Mouse (Mus musculus): ENCODE results near the gene Cops7a. TPM values are rescaled to one million over a fixed set of nuclear protein-coding genes. Genes with fewer than 3 reads are reported as not detected.

Gene Cops7a
- polyA plus RNA-seq (2015; fragmentation: Nextera tagmentation; extraction: Ambion mirVana), result 89.9 and 95.2 TPM in 2 replicates

- peak within 1 kb of the TSS; percentile 91 for H3K9ac ChIP-seq (replicated peaks)
- H3K4me1 ChIP-seq (replicated peaks), result peaks cover 18% of the 10 kb centered on the region
- H3K36me3 ChIP-seq, result peaks cover 30% of the 10 kb centered on the region
- no peaks in the 10 kb centered on the region for H3K9me3 ChIP-seq
- no peaks in the 10 kb centered on the region for H3K27me3 ChIP-seq
- peak; percentile 97 for ATAC-seq
- under 1% methylated on average over 68 of the region's 68 CpGs for WGBS
- peak within 1 kb of the TSS; percentile 93 for H3K27ac ChIP-seq
- H3K4me2 ChIP-seq (replicated peaks), result peak within 1 kb of the TSS; percentile 71
- H3K4me3 ChIP-seq (replicated peaks), result peak within 1 kb of the TSS; percentile 75
Measured at GRCm38 (mm10) chr6:124965088-124965719, at the start of gene Cops7a. Cops7a (minus strand) TSS chr6:124965538.

- Histone ChIP-seq H3K9me3 (no peaks in the 10 kb centered on the region), H3K27me3 (no peaks in the 10 kb centered on the region), H3K4me2 (replicated peaks) (peak overlapping the region; percentile 93), H3K36me3 (peaks cover 33% of the 10 kb centered on the region), H3K4me1 (replicated peaks) (peaks cover 48% of the 10 kb centered on the region), H3K4me3 (replicated peaks) (peak overlapping the region; percentile 77), H3K27ac (peak overlapping the region; percentile 98), H3K9ac (replicated peaks) (peak overlapping the region; percentile 93)
- peak; percentile 84 for ATAC-seq
- WGBS, result under 1% methylated on average over 48 of the region's 78 CpGs
Measured at GRCm38 (mm10) chr6:125009181-125010073, 44.1 kb upstream of the Cops7a start.

GRCm38 (mm10) chr6:125009129-125009180 lies 43.6 kb upstream of the Cops7a start, which contains the start of gene Zfp384:
Zfp384 (plus strand) TSS chr6:125009145.
- ATAC-seq, result no peak
- Histone ChIP-seq H3K9me3 (no peaks in the 10 kb centered on the region), H3K27ac (peak within 1 kb of the TSS; percentile 98), H3K4me2 (replicated peaks) (peak within 1 kb of the TSS; percentile 93), H3K4me3 (replicated peaks) (peak within 1 kb of the TSS; percentile 77), H3K9ac (replicated peaks) (peak within 1 kb of the TSS; percentile 93), H3K27me3 (no peaks in the 10 kb centered on the region), H3K4me1 (replicated peaks) (peaks cover 53% of the 10 kb centered on the region), H3K36me3 (peaks cover 28% of the 10 kb centered on the region)
- 0% methylated on average over 3 of the region's 3 CpGs for WGBS

GRCm38 (mm10) chr6:125008586-125009128 lies 43.3 kb upstream of the Cops7a start:
- peak overlapping the region; percentile 62 for H3K4me2 ChIP-seq (replicated peaks)
- H3K27me3 ChIP-seq, result peaks cover under 1% of the 10 kb centered on the region; the same call in 1 of the 2 replicates
- peaks cover 26% of the 10 kb centered on the region for H3K36me3 ChIP-seq
- under 1% methylated on average over 34 of the region's 34 CpGs for WGBS
- H3K4me1 ChIP-seq (replicated peaks), result peaks cover 56% of the 10 kb centered on the region
- peak overlapping the region; percentile 98 for H3K27ac ChIP-seq
- H3K4me3 ChIP-seq (replicated peaks), result peak overlapping the region; percentile 77
- no peaks in the 10 kb centered on the region for H3K9me3 ChIP-seq
- peak overlapping the region; percentile 93 for H3K9ac ChIP-seq (replicated peaks)
- peak; percentile 99 for ATAC-seq

- Histone ChIP-seq H3K4me2 (replicated peaks) (peak overlapping the region; percentile 62), H3K27me3 (peaks cover 4% of the 10 kb centered on the region; the same call in 1 of the 2 replicates), H3K4me1 (replicated peaks) (peaks cover 58% of the 10 kb centered on the region), H3K9me3 (no peaks in the 10 kb centered on the region), H3K27ac (peak overlapping the region; percentile 98), H3K4me3 (replicated peaks) (peak overlapping the region; percentile 77), H3K9ac (replicated peaks) (peak overlapping the region; percentile 72), H3K36me3 (peaks cover 20% of the 10 kb centered on the region)
- ATAC-seq, result no peak; the same call in 1 of the 2 replicates
- WGBS, result 42% methylated on average over 13 of the region's 13 CpGs
Measured at GRCm38 (mm10) chr6:125008060-125008459, 42.7 kb upstream of the Cops7a start.

- WGBS, result 39% methylated on average over 3 of the region's 3 CpGs
- no peak overlapping the region for H3K27ac ChIP-seq
- no peak overlapping the region for H3K4me2 ChIP-seq (replicated peaks)
- H3K27me3 ChIP-seq, result peaks cover 30% of the 10 kb centered on the region
- H3K9me3 ChIP-seq, result no peaks in the 10 kb centered on the region
- peaks cover 20% of the 10 kb centered on the region; the same call in 1 of the 2 replicates for H3K36me3 ChIP-seq
- no peak overlapping the region for H3K4me3 ChIP-seq (replicated peaks)
- ATAC-seq, result no peak
- H3K9ac ChIP-seq (replicated peaks), result no peak overlapping the region
- H3K4me1 ChIP-seq (replicated peaks), result peaks cover 28% of the 10 kb centered on the region
Measured at GRCm38 (mm10) chr6:125005086-125005485, 39.7 kb upstream of the Cops7a start.

- 0 out of 2 replicates have a peak overlapping the region, but pooled peaks have one; percentile 32 for H3K9ac ChIP-seq (replicated peaks)
- no peaks in the 10 kb centered on the region for H3K9me3 ChIP-seq
- H3K4me2 ChIP-seq (replicated peaks), result no peak overlapping the region
- peaks cover 25% of the 10 kb centered on the region; the same call in 1 of the 2 replicates for H3K36me3 ChIP-seq
- ATAC-seq, result no peak
- H3K27me3 ChIP-seq, result peaks cover 44% of the 10 kb centered on the region
- H3K4me3 ChIP-seq (replicated peaks), result no peak overlapping the region
- H3K27ac ChIP-seq, result no peak overlapping the region
- 55% methylated on average over 3 of the region's 3 CpGs for WGBS
- H3K4me1 ChIP-seq (replicated peaks), result peaks cover 33% of the 10 kb centered on the region
Measured at GRCm38 (mm10) chr6:125003706-125004105, 38.4 kb upstream of the Cops7a start.

- H3K4me3 ChIP-seq (replicated peaks), result no peak overlapping the region
- H3K9ac ChIP-seq (replicated peaks), result no peak overlapping the region
- peaks cover 25% of the 10 kb centered on the region; the same call in 1 of the 2 replicates for H3K36me3 ChIP-seq
- peaks cover 47% of the 10 kb centered on the region for H3K4me1 ChIP-seq (replicated peaks)
- no peak overlapping the region for H3K4me2 ChIP-seq (replicated peaks)
- 43% methylated on average over 10 of the region's 10 CpGs for WGBS
- H3K27ac ChIP-seq, result no peak overlapping the region
- H3K27me3 ChIP-seq, result peaks cover 82% of the 10 kb centered on the region
- H3K9me3 ChIP-seq, result no peaks in the 10 kb centered on the region
- no peak for ATAC-seq
Measured at GRCm38 (mm10) chr6:124999546-124999945, 34.2 kb upstream of the Cops7a start.

GRCm38 (mm10) chr6:124999091-124999490 lies 33.8 kb upstream of the Cops7a start:
- Histone ChIP-seq H3K27me3 (peaks cover 85% of the 10 kb centered on the region), H3K9me3 (no peaks in the 10 kb centered on the region), H3K27ac (no peak overlapping the region), H3K4me3 (replicated peaks) (no peak overlapping the region), H3K9ac (replicated peaks) (no peak overlapping the region), H3K4me1 (replicated peaks) (peaks cover 43% of the 10 kb centered on the region), H3K4me2 (replicated peaks) (no peak overlapping the region), H3K36me3 (peaks cover 25% of the 10 kb centered on the region; the same call in 1 of the 2 replicates)
- no peak for ATAC-seq
- 39% methylated on average over 14 of the region's 14 CpGs for WGBS

GRCm38 (mm10) chr6:124998066-124998465 lies 32.7 kb upstream of the Cops7a start:
- Histone ChIP-seq H3K27ac (no peak overlapping the region), H3K9me3 (no peaks in the 10 kb centered on the region), H3K4me1 (replicated peaks) (peaks cover 38% of the 10 kb centered on the region), H3K4me2 (replicated peaks) (peak overlapping the region; percentile 95), H3K27me3 (peaks cover 92% of the 10 kb centered on the region), H3K4me3 (replicated peaks) (peak overlapping the region; percentile 73), H3K36me3 (peaks cover 25% of the 10 kb centered on the region; the same call in 1 of the 2 replicates), H3K9ac (replicated peaks) (peak overlapping the region; percentile 89)
- ATAC-seq, result no peak
- 4% methylated on average over 8 of the region's 8 CpGs for WGBS

- Histone ChIP-seq H3K4me2 (replicated peaks) (peak within 1 kb of the TSS; percentile 95), H3K27ac (peak within 1 kb of the TSS; percentile 75), H3K27me3 (peaks cover 86% of the 10 kb centered on the region), H3K4me3 (replicated peaks) (peak within 1 kb of the TSS; percentile 73), H3K9me3 (no peaks in the 10 kb centered on the region), H3K9ac (replicated peaks) (peak within 1 kb of the TSS; percentile 89), H3K36me3 (peaks cover 20% of the 10 kb centered on the region; the same call in 1 of the 2 replicates), H3K4me1 (replicated peaks) (peaks cover 38% of the 10 kb centered on the region)
- 1% methylated on average over 58 of the region's 78 CpGs for WGBS
- ATAC-seq, result peak; percentile 87
Measured at GRCm38 (mm10) chr6:124996551-124997501, 31.5 kb upstream of the Cops7a start, which contains the start of gene Pianp. Pianp (plus strand) TSS chr6:124996694.
